Mouse (Mus musculus) embryonic facial prominence, embryonic 11.5 days (tissue): ENCODE data around the gene Limk2. TPM values are rescaled to one million over a fixed set of nuclear protein-coding genes. Genes with fewer than 3 reads are reported as not detected.

Experiments used
- ATAC-seq: fragments of 200-750 bp; cut with Nextera tagmentation; replicated peaks from 2 replicates; pipeline ENCODE4 v1.8.0; 2017; ENCODE audit warnings: low read depth; ENCODE audit not compliant: insufficient number of reproducible peaks, low FRiP score, low TSS enrichment
- DNase-seq: peaks from one replicate; pipeline ENCODE4 v3.0.0-alpha.2; 2015; ENCODE audit warnings: low spot score
- H3K27ac ChIP-seq: fragments of 300-500 bp; sonication (generic); replicated peaks from 2 replicates; pipeline ENCODE4 v1.5.1; 2014; ENCODE audit warnings: mild to moderate bottlenecking, low read depth, low read length, control low read depth
- H3K27me3 ChIP-seq: fragments of 300-500 bp; sonication (generic); 2 replicates; pipeline ENCODE4 v1.6.1; 2014; ENCODE audit warnings: mild to moderate bottlenecking, low read length, moderate library complexity, mixed read lengths; ENCODE audit not compliant: control insufficient read depth, insufficient read depth
- H3K36me3 ChIP-seq: fragments of 300-500 bp; sonication (generic); replicated peaks from 2 replicates; pipeline ENCODE4 v1.6.1; 2014; ENCODE audit warnings: low read depth, mild to moderate bottlenecking, low read length, moderate library complexity, mixed read lengths; ENCODE audit not compliant: control insufficient read depth, insufficient read depth
- H3K4me1 ChIP-seq: fragments of 300-500 bp; sonication (generic); 2 replicates; pipeline ENCODE4 v1.6.1; 2014; ENCODE audit warnings: low read length, mixed read lengths; ENCODE audit not compliant: control insufficient read depth, insufficient read depth
- H3K4me2 ChIP-seq: fragments of 300-500 bp; sonication (generic); 2 replicates; pipeline ENCODE4 v1.6.1; 2014; ENCODE audit warnings: low read depth, mild to moderate bottlenecking, control low read depth, low read length, moderate library complexity
- H3K4me3 ChIP-seq: fragments of 300-500 bp; sonication (generic); 2 replicates; pipeline ENCODE4 v1.5.1; 2014; ENCODE audit warnings: low read depth, low read length, control low read depth
- H3K9ac ChIP-seq: fragments of 300-500 bp; sonication (generic); replicated peaks from 2 replicates; pipeline ENCODE4 v1.6.1; 2014; ENCODE audit warnings: mild to moderate bottlenecking, control low read depth, low read length
- H3K9me3 ChIP-seq: fragments of 300-500 bp; sonication (generic); replicated peaks from 2 replicates; pipeline ENCODE4 v1.6.1; 2016; ENCODE audit warnings: mild to moderate bottlenecking, low read length, inconsistent platforms, mixed read lengths; ENCODE audit not compliant: control insufficient read depth
- WGBS: fragments of 180-500 bp; shearing (Covaris S2); extraction: QIAGEN DNeasy Blood & Tissue Kit; methylation state at CpG from one replicate; pipeline ENCODE4 v1.1.7; 2014; 5-methylcytosine and 5-hydroxymethylcytosine counted together
- polyA plus RNA-seq: library from polyadenylated mRNA; unstranded; fragments of >200 nt; fragmentation: Nextera tagmentation; extraction: Ambion mirVana; gene quantifications from 2 replicates; pipeline ENCODE4 v1.2.1, GENCODE M21; 2014

Limk2 gene
- polyA plus RNA-seq, 1 experiment from 2014 or later = 47.3 TPM

GRCm38 (mm10) chr11:3310789-3311585 is 98.0 kb downstream of the Limk2 start:
- Histone ChIP-seq H3K36me3 (peaks cover 41% of the 10 kb centered on the region), H3K9me3 (no peaks in the 10 kb centered on the region), H3K9ac (no peak overlapping the region), H3K4me3 (no peak overlapping the region), H3K27ac (no peak overlapping the region), H3K4me1 (no peaks in the 10 kb centered on the region), H3K4me2 (no peak overlapping the region), H3K27me3 (no peaks in the 10 kb centered on the region)
- no peak for ATAC-seq
- no peak for DNase-seq
- 89% methylated on average over 9 of the region's 10 CpGs for WGBS

GRCm38 (mm10) chr11:3309884-3310283 is 99.1 kb downstream of the Limk2 start:
- H3K36me3 ChIP-seq = peaks cover 45% of the 10 kb centered on the region
- 93% methylated on average over 4 of the region's 4 CpGs for WGBS

GRCm38 (mm10) chr11:3307875-3308274 is 101.1 kb downstream of the Limk2 start:
- H3K4me2 ChIP-seq = no peak overlapping the region
- ATAC-seq = no peak
- no peak overlapping the region for H3K9ac ChIP-seq
- H3K27me3 ChIP-seq = no peaks in the 10 kb centered on the region
- H3K36me3 ChIP-seq = peaks cover 49% of the 10 kb centered on the region
- no peak for DNase-seq
- H3K27ac ChIP-seq = no peak overlapping the region
- WGBS = 95% methylated on average over 3 of the region's 3 CpGs
- H3K4me1 ChIP-seq = no peaks in the 10 kb centered on the region
- no peaks in the 10 kb centered on the region for H3K9me3 ChIP-seq
- H3K4me3 ChIP-seq = no peak overlapping the region

More at GRCm38 (mm10) chr11:3309884-3310283, 99.1 kb downstream of the Limk2 start:
- ATAC-seq (no peak), DNase-seq (no peak)
- no peak overlapping the region for H3K9ac ChIP-seq
- H3K9me3 ChIP-seq = no peaks in the 10 kb centered on the region
- H3K4me1 ChIP-seq = no peaks in the 10 kb centered on the region
- no peak overlapping the region for H3K4me2 ChIP-seq
- H3K27ac ChIP-seq = no peak overlapping the region
- H3K27me3 ChIP-seq = no peaks in the 10 kb centered on the region
- no peak overlapping the region for H3K4me3 ChIP-seq

GRCm38 (mm10) chr11:3305821-3306220 is 103.2 kb downstream of the Limk2 start:
- Histone ChIP-seq H3K4me1 (no peaks in the 10 kb centered on the region), H3K27me3 (no peaks in the 10 kb centered on the region), H3K9me3 (no peaks in the 10 kb centered on the region), H3K27ac (no peak overlapping the region), H3K9ac (no peak overlapping the region), H3K36me3 (peaks cover 47% of the 10 kb centered on the region), H3K4me2 (no peak overlapping the region), H3K4me3 (no peak overlapping the region)
- no peak for DNase-seq
- 95% methylated on average over 4 of the region's 4 CpGs for WGBS
- no peak for ATAC-seq

- WGBS = 80% methylated on average over 4 of the region's 4 CpGs
- no peaks in the 10 kb centered on the region for H3K27me3 ChIP-seq
- H3K4me3 ChIP-seq = no peak overlapping the region
- no peak overlapping the region for H3K4me2 ChIP-seq
- no peaks in the 10 kb centered on the region for H3K4me1 ChIP-seq
- DNase-seq (no peak), ATAC-seq (no peak)
- peaks cover 48% of the 10 kb centered on the region for H3K36me3 ChIP-seq
- H3K9ac ChIP-seq = no peak overlapping the region
- H3K27ac ChIP-seq = no peak overlapping the region
- no peaks in the 10 kb centered on the region for H3K9me3 ChIP-seq
Measured at GRCm38 (mm10) chr11:3302792-3303191, 106.2 kb downstream of the Limk2 start.

- no peak overlapping the region for H3K4me2 ChIP-seq
- no peak overlapping the region for H3K4me3 ChIP-seq
- H3K36me3 ChIP-seq = peaks cover 46% of the 10 kb centered on the region
- DNase-seq = no peak
- H3K27ac ChIP-seq = no peak overlapping the region
- WGBS = 92% methylated on average over 4 of the region's 4 CpGs
- no peak for ATAC-seq
- no peak overlapping the region for H3K9ac ChIP-seq
- no peaks in the 10 kb centered on the region for H3K27me3 ChIP-seq
- no peaks in the 10 kb centered on the region for H3K9me3 ChIP-seq
- H3K4me1 ChIP-seq = no peaks in the 10 kb centered on the region
Measured at GRCm38 (mm10) chr11:3302385-3302784, 106.6 kb downstream of the Limk2 start.

GRCm38 (mm10) chr11:3301075-3301474 is 107.9 kb downstream of the Limk2 start:
- Histone ChIP-seq H3K36me3 (peaks cover 43% of the 10 kb centered on the region), H3K27me3 (no peaks in the 10 kb centered on the region), H3K4me1 (no peaks in the 10 kb centered on the region), H3K9me3 (no peaks in the 10 kb centered on the region), H3K9ac (no peak overlapping the region), H3K4me3 (no peak overlapping the region), H3K4me2 (no peak overlapping the region), H3K27ac (no peak overlapping the region)
- 95% methylated on average over 5 of the region's 5 CpGs for WGBS
- ATAC-seq (no peak), DNase-seq (no peak)

- Histone ChIP-seq H3K4me2 (no peak overlapping the region), H3K4me3 (no peak overlapping the region), H3K27ac (no peak overlapping the region), H3K27me3 (no peaks in the 10 kb centered on the region), H3K9me3 (no peaks in the 10 kb centered on the region), H3K4me1 (peaks cover under 1% of the 10 kb centered on the region; the same call in 1 of the 2 replicates), H3K9ac (no peak overlapping the region), H3K36me3 (peaks cover 41% of the 10 kb centered on the region)
- DNase-seq (no peak), ATAC-seq (no peak)
- WGBS = 95% methylated on average over 14 of the region's 14 CpGs
Measured at GRCm38 (mm10) chr11:3298813-3299185, 110.2 kb downstream of the Limk2 start.
